ENCODE assay signal across 9 mouse cellular contexts in genomic region chr14:25520589-25520988, GRCm38 (mm10).
DNase-seq lines count a peak whose midpoint lies in the region; ATAC-seq and TF ChIP-seq lines count a peak whose summit lies in the region.
"Had no signal": no experiment of that assay in that cellular context is flagged by ENCODE, and none has a peak within 500 bp of the region (broad histone marks: within the 10 kb centered on the region; RNA-seq: fewer than 3 reads in every experiment).

No protein-coding gene starts in this region.

- peaks cover 81% of the 10 kb centered on the region for H3K4me1 ChIP-seq in intestine, embryonic 15.5 days (replicated peaks)
- H3K4me1 ChIP-seq in intestine, postnatal 0 days (replicated peaks; ENCODE audit: control insufficient read depth, insufficient read depth, low read length): peaks cover 30% of the 10 kb centered on the region
- peaks cover 86% of the 10 kb centered on the region for H3K4me1 ChIP-seq in heart, postnatal 0 days (ENCODE audit: control insufficient read depth, insufficient read depth)
- H3K4me1 ChIP-seq in liver, embryonic 14.5 days (replicated peaks; ENCODE audit: control insufficient read depth in 2 of 2, insufficient read depth in 2 of 2, low read length in 1 of 2): peaks cover 74 to 84% of the 10 kb centered on the region in 2 experiments

- no peaks in the 10 kb centered on the region for H3K27me3 ChIP-seq in intestine, embryonic 15.5 days (replicated peaks)
- no peaks in the 10 kb centered on the region for H3K27me3 ChIP-seq in intestine, postnatal 0 days (replicated peaks; ENCODE audit: control insufficient read depth, insufficient read depth, low read length)
- no peaks in the 10 kb centered on the region for H3K27me3 ChIP-seq in heart, postnatal 0 days (ENCODE audit: control insufficient read depth, insufficient read depth, low read length)
- no peaks in the 10 kb centered on the region for H3K27me3 ChIP-seq in liver, embryonic 14.5 days (ENCODE audit: control insufficient read depth, insufficient read depth, low read length)

- H3K36me3 ChIP-seq in intestine, embryonic 15.5 days: no peaks in the 10 kb centered on the region
- no peaks in the 10 kb centered on the region; the same call in 1 of the 2 replicates for H3K36me3 ChIP-seq in intestine, postnatal 0 days (ENCODE audit: control insufficient read depth, insufficient read depth)
- H3K36me3 ChIP-seq in heart, postnatal 0 days (replicated peaks; ENCODE audit: control insufficient read depth, insufficient read depth, low read length): no peaks in the 10 kb centered on the region
- H3K36me3 ChIP-seq in liver, embryonic 14.5 days (replicated peaks; ENCODE audit: control insufficient read depth, insufficient read depth, low read depth): no peaks in the 10 kb centered on the region
- H3K36me3 ChIP-seq: G1E had no signal

- H3K4me3 ChIP-seq in intestine, embryonic 15.5 days (replicated peaks): no peak overlapping the region
- no peak overlapping the region for H3K4me3 ChIP-seq in intestine, postnatal 0 days (ENCODE audit: low read depth, low read length)
- no peak overlapping the region for H3K4me3 ChIP-seq in heart, postnatal 0 days (ENCODE audit: low read depth, low read length)
- no peak overlapping the region for H3K4me3 ChIP-seq in liver, embryonic 14.5 days (ENCODE audit: insufficient read depth in 1 of 2, low read depth in 2 of 2, low read length in 2 of 2)

- H3K4me2 ChIP-seq in intestine, embryonic 15.5 days (replicated peaks): no peak overlapping the region
- H3K4me2 ChIP-seq in intestine, postnatal 0 days (replicated peaks; ENCODE audit: low read depth): no peak overlapping the region
- no peak overlapping the region for H3K4me2 ChIP-seq in heart, postnatal 0 days (ENCODE audit: low read depth, low read length)
- H3K4me2 ChIP-seq in liver, embryonic 14.5 days (ENCODE audit: low read depth): no peak overlapping the region

- 0 out of 2 replicates have a peak overlapping the region, but pooled peaks have one; percentile 27 for H3K27ac ChIP-seq in intestine, embryonic 15.5 days
- H3K27ac ChIP-seq in intestine, postnatal 0 days (ENCODE audit: low read depth, low read length): no peak overlapping the region
- H3K27ac ChIP-seq in heart, postnatal 0 days (ENCODE audit: low read depth): peak overlapping the region; percentile 76
- peak overlapping the region; percentile 37 for H3K27ac ChIP-seq in liver, embryonic 14.5 days

- no peak for ATAC-seq in intestine, embryonic 15.5 days
- ATAC-seq in intestine, postnatal 0 days: no peak
- ATAC-seq in heart, postnatal 0 days (ENCODE audit: insufficient read depth, low read depth): no peak
- ATAC-seq in liver, embryonic 14.5 days (ENCODE audit: insufficient read depth): no peak
- ATAC-seq in megakaryocyte-erythroid progenitor cell, adult 5-6 weeks (replicated peaks; ENCODE audit: low FRiP score, low TSS enrichment, poor library complexity, severe bottlenecking): no peak

- DNase-seq in cerebellum, adult 18-20 months: peak; percentile 63 to 66
- no peak for DNase-seq in heart, postnatal 0 days (ENCODE audit: low spot score)
- DNase-seq in liver, embryonic 14.5 days (ENCODE audit: low read depth in 3 of 3, low spot score in 3 of 3): no peak
- DNase-seq in embryo, embryonic 9.5 days (ENCODE audit: extremely low spot score): no peak
- no peak for DNase-seq in layer of hippocampus, adult 11-12 months (ENCODE audit: low spot score)

- 87% methylated on average over 4 of the region's 4 CpGs for WGBS in intestine, embryonic 15.5 days
- 80% methylated on average over 4 of the region's 4 CpGs for WGBS in intestine, postnatal 0 days
- 48% methylated on average over 4 of the region's 4 CpGs for WGBS in heart, postnatal 0 days
- WGBS in liver, embryonic 14.5 days (ENCODE audit: insufficient replicate concordance): 71% methylated on average over 4 of the region's 4 CpGs

- no peak for TF ChIP-seq EP300 in heart, postnatal 0 days (IDR thresholded peaks at IDR 0.05; ENCODE audit: low read depth)
- no peak for TF ChIP-seq EP300 in liver, embryonic 14.5 days (IDR thresholded peaks at IDR 0.05; ENCODE audit: low read depth)

- TF ChIP-seq CTCF in intestine, postnatal 0 days (IDR thresholded peaks at IDR 0.05; ENCODE audit: low read depth): no peak
- TF ChIP-seq CTCF in heart, postnatal 0 days (IDR thresholded peaks at IDR 0.05; ENCODE audit: low read depth): no peak
- TF ChIP-seq CTCF in liver, embryonic 14.5 days (IDR thresholded peaks at IDR 0.05; ENCODE audit: low read depth): no peak

- no peak overlapping the region for H3K9ac ChIP-seq in intestine, embryonic 15.5 days
- H3K9ac ChIP-seq in intestine, postnatal 0 days (ENCODE audit: low read depth, low read length): no peak overlapping the region
- 0 out of 2 replicates have a peak overlapping the region, but pooled peaks have one; percentile 23 for H3K9ac ChIP-seq in heart, postnatal 0 days (replicated peaks; ENCODE audit: low read depth, low read length)
- no peak overlapping the region for H3K9ac ChIP-seq in liver, embryonic 14.5 days (replicated peaks)

- no peaks in the 10 kb centered on the region for H3K9me3 ChIP-seq in intestine, embryonic 15.5 days
- H3K9me3 ChIP-seq in intestine, postnatal 0 days (ENCODE audit: control insufficient read depth): no peaks in the 10 kb centered on the region
- H3K9me3 ChIP-seq in heart, postnatal 0 days (replicated peaks; ENCODE audit: control insufficient read depth, low read length): no peaks in the 10 kb centered on the region
- H3K9me3 ChIP-seq in liver, embryonic 14.5 days (ENCODE audit: control insufficient read depth, low read length): no peaks in the 10 kb centered on the region

Comparison
In these comparisons a context has a peak if more than half of its experiments do, and no peak if none do; other contexts are left out.
1. DNase-seq: peak in cerebellum, adult 18-20 months (2 of 2); none in heart, postnatal 0 days (single experiment), liver, embryonic 14.5 days (0 of 3), embryo, embryonic 9.5 days (single experiment) and layer of hippocampus, adult 11-12 months (single experiment).